Comparison of ENCODE assay signal across 7 mouse cellular contexts in the genomic region with DNA sequence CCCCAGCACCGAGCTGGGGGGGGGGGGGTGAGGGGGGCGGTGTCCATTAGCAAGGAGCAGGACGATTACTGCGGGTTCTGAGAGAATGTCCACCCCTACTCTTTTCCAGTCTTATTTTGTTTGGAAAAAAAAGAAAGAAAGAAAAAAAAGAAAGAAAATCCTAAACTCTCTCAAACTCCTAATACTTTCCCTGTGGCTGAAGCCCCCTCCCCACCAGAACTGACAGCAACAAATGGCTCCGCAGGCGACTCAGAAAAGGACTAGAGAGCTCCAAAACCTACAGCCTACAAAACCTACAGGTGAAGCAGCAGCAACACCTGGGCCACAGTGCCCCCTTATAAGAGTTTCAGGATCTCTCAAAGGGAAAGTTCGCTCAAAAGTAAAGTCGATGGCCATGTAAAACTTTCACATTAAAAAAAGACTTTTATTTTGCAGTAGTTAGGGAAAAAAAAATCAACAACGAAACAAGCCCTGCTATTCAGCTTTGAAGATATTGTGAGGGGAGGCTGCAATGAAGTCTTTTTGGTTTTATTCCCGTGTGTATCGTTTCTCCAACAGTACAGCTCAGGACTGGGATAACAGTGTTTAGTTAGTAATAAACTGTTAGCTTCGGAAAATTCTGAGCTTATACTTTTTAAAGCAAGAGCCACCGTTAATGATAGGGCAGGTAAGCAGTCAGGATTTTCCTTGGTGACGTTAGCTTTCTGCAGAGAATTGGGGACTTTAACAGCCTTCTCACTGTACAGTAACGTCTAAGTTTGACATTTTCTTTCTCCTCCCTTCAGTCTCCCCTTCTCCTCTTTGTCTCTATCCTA. TPM values are rescaled to one million over a fixed set of nuclear protein-coding genes. Genes with fewer than 3 reads are reported as not detected.
A peak's percentile ranks its signal among the peaks of the same experiment; 100 is the strongest.
DNase-seq lines count a peak whose midpoint lies in the region; ATAC-seq and TF ChIP-seq lines count a peak whose summit lies in the region.

No protein-coding gene starts in this region.

- TF ChIP-seq POLR2A in cerebellum, adult 2 months (IDR thresholded peaks at IDR 0.05; ENCODE audit: borderline replicate concordance, insufficient read depth, low read length) = no peak

- TF ChIP-seq CTCF in cerebellum, adult 2 months (IDR thresholded peaks at IDR 0.05; ENCODE audit: borderline replicate concordance, insufficient read depth, low read depth, low read length) = no peak

- 0 out of 2 replicates have a peak overlapping the region, but pooled peaks have one; percentile 0 for H3K4me3 ChIP-seq in liver, embryonic 12.5 days
- no peak overlapping the region for H3K4me3 ChIP-seq in liver, embryonic 11.5 days (ENCODE audit: low read depth, low read length)
- peak overlapping the region; percentile 35 for H3K4me3 ChIP-seq in forebrain, embryonic 11.5 days (ENCODE audit: low read depth, low read length)
- peak overlapping the region; percentile 43 for H3K4me3 ChIP-seq in limb, embryonic 10.5 days
- H3K4me3 ChIP-seq in neural tube, embryonic 13.5 days = peak overlapping the region; percentile 45
- no peak overlapping the region for H3K4me3 ChIP-seq in cerebellum, adult 2 months (replicated peaks; ENCODE audit: insufficient read depth, low read depth, low read length)

- no peak overlapping the region for H3K9ac ChIP-seq in liver, embryonic 12.5 days
- no peak overlapping the region for H3K9ac ChIP-seq in liver, embryonic 11.5 days (ENCODE audit: low read depth, low read length)
- H3K9ac ChIP-seq in forebrain, embryonic 11.5 days (ENCODE audit: low read length) = peak overlapping the region; percentile 69
- H3K9ac ChIP-seq in neural tube, embryonic 13.5 days = peak overlapping the region; percentile 71

- ATAC-seq in liver, embryonic 12.5 days = no peak
- ATAC-seq in liver, embryonic 11.5 days (replicated peaks; ENCODE audit: low FRiP score) = no peak
- no peak for ATAC-seq in forebrain, embryonic 11.5 days (replicated peaks; ENCODE audit: low FRiP score)
- ATAC-seq in neural tube, embryonic 13.5 days (ENCODE audit: low read depth) = no peak

- no peak for DNase-seq in liver, embryonic 11.5 days (ENCODE audit: low spot score)
- no peak for DNase-seq in forebrain, embryonic 11.5 days (ENCODE audit: low spot score)
- no peak for DNase-seq in limb, embryonic 10.5 days (ENCODE audit: low spot score)
- no peak for DNase-seq in cerebellum, adult 2 months
- no peak for DNase-seq in right cerebral cortex, adult 18-20 months

- peak overlapping the region; percentile 33 for H3K4me2 ChIP-seq in liver, embryonic 12.5 days
- H3K4me2 ChIP-seq in liver, embryonic 11.5 days = no peak overlapping the region; the same call in 1 of the 2 replicates
- peak overlapping the region; percentile 71 for H3K4me2 ChIP-seq in forebrain, embryonic 11.5 days (ENCODE audit: low read depth, low read length, severe bottlenecking)
- H3K4me2 ChIP-seq in neural tube, embryonic 13.5 days = peak overlapping the region; percentile 67

- no peaks in the 10 kb centered on the region for H3K4me1 ChIP-seq in liver, embryonic 12.5 days
- H3K4me1 ChIP-seq in liver, embryonic 11.5 days (replicated peaks; ENCODE audit: control insufficient read depth, insufficient read depth, low read length) = no peaks in the 10 kb centered on the region
- peaks cover 16% of the 10 kb centered on the region for H3K4me1 ChIP-seq in forebrain, embryonic 11.5 days (replicated peaks; ENCODE audit: control insufficient read depth, insufficient read depth, low read length)
- H3K4me1 ChIP-seq in limb, embryonic 10.5 days = peaks cover 34% of the 10 kb centered on the region
- peaks cover 59% of the 10 kb centered on the region for H3K4me1 ChIP-seq in neural tube, embryonic 13.5 days (replicated peaks)
- H3K4me1 ChIP-seq in cerebellum, adult 2 months (ENCODE audit: control insufficient read depth, insufficient read depth, low read length) = no peaks in the 10 kb centered on the region

- H3K9me3 ChIP-seq in liver, embryonic 12.5 days (replicated peaks) = no peaks in the 10 kb centered on the region
- H3K9me3 ChIP-seq in liver, embryonic 11.5 days (ENCODE audit: control insufficient read depth, low read length) = no peaks in the 10 kb centered on the region
- H3K9me3 ChIP-seq in forebrain, embryonic 11.5 days (ENCODE audit: control insufficient read depth, low read length) = no peaks in the 10 kb centered on the region
- H3K9me3 ChIP-seq in limb, embryonic 10.5 days (replicated peaks) = no peaks in the 10 kb centered on the region
- H3K9me3 ChIP-seq in neural tube, embryonic 13.5 days = no peaks in the 10 kb centered on the region

- no peaks in the 10 kb centered on the region for H3K36me3 ChIP-seq in liver, embryonic 12.5 days
- no peaks in the 10 kb centered on the region for H3K36me3 ChIP-seq in liver, embryonic 11.5 days (ENCODE audit: control insufficient read depth, insufficient read depth, low read length)
- H3K36me3 ChIP-seq in forebrain, embryonic 11.5 days (ENCODE audit: control insufficient read depth, insufficient read depth, low read length) = no peaks in the 10 kb centered on the region
- H3K36me3 ChIP-seq in limb, embryonic 10.5 days = no peaks in the 10 kb centered on the region
- no peaks in the 10 kb centered on the region for H3K36me3 ChIP-seq in neural tube, embryonic 13.5 days

- WGBS in liver, embryonic 12.5 days (ENCODE audit: insufficient replicate concordance) = 3% methylated on average over 15 of the region's 15 CpGs
- 5% methylated on average over 14 of the region's 15 CpGs for WGBS in liver, embryonic 11.5 days
- 2% methylated on average over 15 of the region's 15 CpGs for WGBS in forebrain, embryonic 11.5 days
- 1% methylated on average over 15 of the region's 15 CpGs for WGBS in limb, embryonic 10.5 days
- under 1% methylated on average over 15 of the region's 15 CpGs for WGBS in neural tube, embryonic 13.5 days
- WGBS in cerebellum, adult 2 months = 13% methylated on average over 15 of the region's 15 CpGs

- H3K27ac ChIP-seq in liver, embryonic 12.5 days = no peak overlapping the region
- H3K27ac ChIP-seq in liver, embryonic 11.5 days (ENCODE audit: low read depth, low read length) = no peak overlapping the region
- peak overlapping the region; percentile 89 for H3K27ac ChIP-seq in forebrain, embryonic 11.5 days (ENCODE audit: low read depth, low read length)
- no peak overlapping the region for H3K27ac ChIP-seq in limb, embryonic 10.5 days
- H3K27ac ChIP-seq in neural tube, embryonic 13.5 days (replicated peaks) = peak overlapping the region; percentile 84
- H3K27ac ChIP-seq in cerebellum, adult 2 months (ENCODE audit: insufficient read depth, low read length) = no peak overlapping the region

- H3K27me3 ChIP-seq in liver, embryonic 12.5 days (replicated peaks) = peaks cover 93% of the 10 kb centered on the region
- H3K27me3 ChIP-seq in liver, embryonic 11.5 days (replicated peaks; ENCODE audit: control insufficient read depth, insufficient read depth, low read length) = peaks cover 89% of the 10 kb centered on the region
- H3K27me3 ChIP-seq in forebrain, embryonic 11.5 days (ENCODE audit: control insufficient read depth, insufficient read depth, low read length) = peaks cover 8% of the 10 kb centered on the region
- peaks cover 100% of the 10 kb centered on the region for H3K27me3 ChIP-seq in limb, embryonic 10.5 days (ENCODE audit: low read depth, poor library complexity, severe bottlenecking)
- H3K27me3 ChIP-seq in neural tube, embryonic 13.5 days = peaks cover 36% of the 10 kb centered on the region; the same call in 1 of the 2 replicates
- H3K27me3 ChIP-seq in cerebellum, adult 2 months (ENCODE audit: control insufficient read depth, insufficient read depth, low read length) = peaks cover 5% of the 10 kb centered on the region; the same call in 1 of the 2 replicates

RNA-seq across cellular contexts. Expression of a gene that starts 7.4 kb away (rescaled TPM):
- not detected in 2 replicates for polyA plus RNA-seq in liver, embryonic 12.5 days (2016; fragmentation: Nextera tagmentation; extraction: Ambion mirVana)
- 0.06 and 0.08 TPM in 2 replicates for polyA plus RNA-seq in liver, embryonic 11.5 days (2014; fragmentation: Nextera tagmentation; extraction: Ambion mirVana)
- 26.6 and 31.8 TPM in 2 replicates for polyA plus RNA-seq in forebrain, embryonic 11.5 days (2014; fragmentation: Nextera tagmentation; extraction: Ambion mirVana)
- 0.13 and 0.15 TPM in 2 replicates for polyA plus RNA-seq in limb, embryonic 10.5 days (2016; fragmentation: Nextera tagmentation; extraction: Ambion mirVana)
- polyA plus RNA-seq in neural tube, embryonic 13.5 days (2015; fragmentation: Nextera tagmentation; extraction: Ambion mirVana) = 20.8 and 25.0 TPM in 2 replicates
- 5.8 and 6.9 TPM in 2 replicates for polyA plus RNA-seq in cerebellum, adult 2 months (2012; rRNA removed)

Comparison
In these comparisons a context has a peak if more than half of its experiments do, and no peak if none do; other contexts are left out.
1. H3K4me3 ChIP-seq: peak in liver, embryonic 12.5 days (single experiment), forebrain, embryonic 11.5 days (single experiment), limb, embryonic 10.5 days (single experiment) and neural tube, embryonic 13.5 days (single experiment); none in liver, embryonic 11.5 days (single experiment) and cerebellum, adult 2 months (single experiment).
2. H3K27ac ChIP-seq: peak in forebrain, embryonic 11.5 days (single experiment) and neural tube, embryonic 13.5 days (single experiment); none in liver, embryonic 12.5 days (single experiment), liver, embryonic 11.5 days (single experiment), limb, embryonic 10.5 days (single experiment) and cerebellum, adult 2 months (single experiment).
3. H3K9ac ChIP-seq: peak in forebrain, embryonic 11.5 days (single experiment) and neural tube, embryonic 13.5 days (single experiment); none in liver, embryonic 12.5 days (single experiment) and liver, embryonic 11.5 days (single experiment).